Mouse (Mus musculus): ENCODE measurements around the gene Milr1. TPM values are rescaled to one million over a fixed set of nuclear protein-coding genes. Genes with fewer than 3 reads are reported as not detected.

Milr1 gene
- polyA plus RNA-seq, 1 experiment, result 0.77 TPM

DNA sequence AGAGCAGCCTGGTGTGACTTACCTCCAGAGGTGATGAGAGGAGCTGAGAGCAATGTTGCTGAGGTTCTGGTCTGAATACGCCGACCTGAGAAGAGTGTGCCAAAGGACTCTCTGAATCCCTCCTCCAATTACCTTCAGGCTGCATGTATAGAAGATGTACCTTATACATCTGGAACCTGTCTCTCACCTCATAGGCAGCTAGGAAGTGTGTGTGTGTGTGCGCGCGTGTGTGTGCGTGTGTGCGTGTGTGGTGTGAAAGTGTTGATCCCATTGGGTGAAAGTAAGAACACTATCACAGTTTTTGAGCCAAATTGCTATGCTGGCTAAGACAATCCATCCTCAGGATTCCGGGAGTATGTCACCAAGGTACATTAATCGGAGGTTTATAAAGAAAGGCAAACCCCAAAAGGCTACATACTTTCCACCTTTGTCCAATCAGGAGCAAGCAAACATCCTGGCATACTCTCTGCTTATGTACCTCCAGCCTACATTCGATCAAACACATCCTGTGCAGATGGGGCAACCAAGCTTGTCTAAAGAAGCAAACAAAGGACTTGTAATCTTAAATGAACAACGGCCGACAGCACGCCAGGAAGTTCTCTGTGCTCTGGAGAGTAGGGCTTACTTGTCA is 790 bp upstream of the Milr1 start, which contains the start of gene Pecam1:
Pecam1 (minus strand) TSS at position 508 of the 631 bp plus-strand sequence.
- Histone ChIP-seq H3K4me1 (ENCODE audit: control insufficient read depth, insufficient read depth, insufficient read length, low read length) (no peaks in the 10 kb centered on the region), H3K4me3 (ENCODE audit: low read depth, low read length) (peak within 1 kb of the TSS; percentile 49), H3K27ac (ENCODE audit: insufficient read depth, low read depth, low read length) (peak within 1 kb of the TSS; percentile 92), H3K27me3 (ENCODE audit: control insufficient read depth, insufficient read depth, low read length) (no peaks in the 10 kb centered on the region), H3K36me3 (ENCODE audit: control insufficient read depth, insufficient read depth, low read length) (no peaks in the 10 kb centered on the region)
- WGBS, result 68% methylated on average over 13 of the region's 13 CpGs
- TF ChIP-seq CTCF (IDR thresholded peaks at IDR 0.05; ENCODE audit: extremely low read depth, insufficient read length, insufficient replicate concordance, low read depth, low read length), result no peak
- TF ChIP-seq POLR2A (IDR thresholded peaks at IDR 0.05; ENCODE audit: low read depth, low read length), result no peak

DNA sequence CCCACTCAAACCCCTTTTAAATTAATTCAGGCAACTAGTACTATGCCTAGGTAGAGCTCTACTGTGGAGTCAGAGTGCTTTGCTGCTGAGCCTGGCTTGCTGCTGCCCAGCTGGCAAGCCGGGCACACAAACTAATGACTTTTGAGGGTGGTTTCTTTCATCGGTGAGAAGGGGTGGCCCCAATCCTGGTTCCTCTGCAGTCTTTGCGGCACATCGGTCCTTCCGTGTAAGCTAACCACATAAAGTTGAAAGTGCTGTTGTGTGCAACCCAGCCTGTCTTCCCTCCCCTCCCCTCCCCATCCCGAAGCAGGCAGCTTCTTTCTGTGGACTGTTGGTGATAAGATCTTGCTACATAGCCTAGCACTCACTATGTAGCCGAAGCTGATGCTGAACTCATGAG is 1.1 kb downstream of the Milr1 start:
- Histone ChIP-seq H3K4me1 (ENCODE audit: control insufficient read depth, insufficient read depth, insufficient read length, low read length) (no peaks in the 10 kb centered on the region), H3K36me3 (ENCODE audit: control insufficient read depth, insufficient read depth, low read length) (no peaks in the 10 kb centered on the region), H3K27ac (ENCODE audit: insufficient read depth, low read depth, low read length) (peak overlapping the region; percentile 92), H3K4me3 (ENCODE audit: low read depth, low read length) (no peak overlapping the region), H3K27me3 (ENCODE audit: control insufficient read depth, insufficient read depth, low read length) (no peaks in the 10 kb centered on the region)
- 47% methylated on average over 7 of the region's 7 CpGs for WGBS
- TF ChIP-seq POLR2A (IDR thresholded peaks at IDR 0.05; ENCODE audit: low read depth, low read length) (no peak), CTCF (IDR thresholded peaks at IDR 0.05; ENCODE audit: extremely low read depth, insufficient read length, insufficient replicate concordance, low read depth, low read length) (no peak)

DNA sequence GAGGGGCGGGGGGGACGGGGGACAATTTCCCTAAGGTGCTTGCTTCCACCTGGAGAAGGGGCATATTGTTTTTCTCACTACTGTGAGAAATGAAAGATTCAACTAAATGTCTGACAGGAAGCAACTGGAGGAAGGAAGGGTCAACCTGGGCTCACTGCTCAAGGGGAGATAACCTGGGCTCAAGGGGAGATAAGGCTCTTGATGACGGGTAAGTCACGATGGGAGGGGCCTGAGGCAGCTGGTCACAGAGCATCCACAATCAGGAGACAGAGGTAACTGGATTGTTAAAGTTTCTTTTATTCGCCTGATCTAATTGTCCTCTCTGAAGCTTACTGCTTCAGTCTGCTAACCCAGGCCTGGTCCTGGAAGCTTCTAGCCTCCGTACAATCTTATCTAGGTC is 2.3 kb downstream of the Milr1 start:
- Histone ChIP-seq H3K4me1 (ENCODE audit: control insufficient read depth, insufficient read depth, insufficient read length, low read length) (no peaks in the 10 kb centered on the region; the same call in 1 of the 2 replicates), H3K27ac (ENCODE audit: insufficient read depth, low read depth, low read length) (no peak overlapping the region), H3K4me3 (ENCODE audit: low read depth, low read length) (no peak overlapping the region), H3K36me3 (ENCODE audit: control insufficient read depth, insufficient read depth, low read length) (no peaks in the 10 kb centered on the region), H3K27me3 (ENCODE audit: control insufficient read depth, insufficient read depth, low read length) (no peaks in the 10 kb centered on the region)
- TF ChIP-seq CTCF (IDR thresholded peaks at IDR 0.05; ENCODE audit: extremely low read depth, insufficient read length, insufficient replicate concordance, low read depth, low read length), result no peak
- no peak for TF ChIP-seq POLR2A (IDR thresholded peaks at IDR 0.05; ENCODE audit: low read depth, low read length)
- WGBS, result 31% methylated on average over 6 of the region's 6 CpGs

DNA sequence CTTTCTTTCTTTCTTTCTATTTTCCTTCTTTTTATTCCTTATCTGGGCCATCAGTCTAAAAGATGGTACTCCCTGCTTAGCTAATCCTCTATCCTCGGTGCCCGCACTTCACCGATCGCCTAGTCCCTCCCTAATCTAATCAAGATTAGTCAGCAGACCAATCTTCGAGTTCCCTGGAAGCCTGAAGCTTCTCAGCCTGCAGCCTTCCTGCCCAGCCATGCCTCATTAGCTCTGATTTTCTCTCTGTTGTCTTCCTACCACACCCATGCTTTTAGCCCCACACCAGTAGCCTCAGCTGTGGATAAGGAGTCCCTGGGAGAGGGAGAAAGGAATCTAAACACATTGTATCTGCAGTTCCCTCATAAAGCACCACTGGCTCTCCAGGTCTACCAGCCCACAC is 4.6 kb downstream of the Milr1 start:
- H3K36me3 ChIP-seq (ENCODE audit: control insufficient read depth, insufficient read depth, low read length), result no peaks in the 10 kb centered on the region
- 30% methylated on average over 5 of the region's 5 CpGs for whole genome bisulfite sequencing
- no peak for TF ChIP-seq POLR2A (IDR thresholded peaks at IDR 0.05; ENCODE audit: low read depth, low read length)
- no peak for TF ChIP-seq CTCF (IDR thresholded peaks at IDR 0.05; ENCODE audit: extremely low read depth, insufficient read length, insufficient replicate concordance, low read depth, low read length)

DNA sequence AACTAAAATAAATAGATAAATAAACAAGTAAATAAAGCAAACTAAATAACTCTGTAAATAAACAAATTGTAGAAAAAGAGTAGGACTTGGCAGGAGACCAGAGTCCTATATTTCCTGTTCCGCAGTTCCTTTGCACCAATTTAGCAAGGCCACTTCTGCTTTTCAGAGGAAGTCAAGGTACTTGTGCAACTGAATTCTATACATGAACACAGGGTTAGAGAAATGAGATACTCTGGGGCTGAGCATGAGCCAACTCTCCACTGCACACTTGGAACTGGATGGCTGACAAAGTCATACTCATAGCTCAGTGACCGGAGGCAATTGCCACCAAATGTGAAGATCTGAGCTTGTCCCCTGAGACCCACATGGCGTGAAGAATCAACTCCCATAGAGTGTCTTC is 8.0 kb downstream of the Milr1 start:
- Histone ChIP-seq H3K27ac (ENCODE audit: insufficient read depth, low read depth, low read length) (0 out of 2 replicates have a peak overlapping the region, but pooled peaks have one; percentile 3), H3K4me3 (ENCODE audit: low read depth, low read length) (no peak overlapping the region), H3K36me3 (ENCODE audit: control insufficient read depth, insufficient read depth, low read length) (no peaks in the 10 kb centered on the region), H3K27me3 (ENCODE audit: control insufficient read depth, insufficient read depth, low read length) (no peaks in the 10 kb centered on the region), H3K4me1 (ENCODE audit: control insufficient read depth, insufficient read depth, insufficient read length, low read length) (peaks cover 2% of the 10 kb centered on the region)
- 89% methylated on average over 3 of the region's 3 CpGs for WGBS
- TF ChIP-seq POLR2A (IDR thresholded peaks at IDR 0.05; ENCODE audit: low read depth, low read length), result no peak
- no peak for TF ChIP-seq CTCF (IDR thresholded peaks at IDR 0.05; ENCODE audit: extremely low read depth, insufficient read length, insufficient replicate concordance, low read depth, low read length)

More for the DNA sequence above, 4.6 kb downstream of the Milr1 start:
- H3K4me1 ChIP-seq (ENCODE audit: control insufficient read depth, insufficient read depth, insufficient read length, low read length), result no peaks in the 10 kb centered on the region; the same call in none of the 2 replicates
- no peak overlapping the region for H3K27ac ChIP-seq (ENCODE audit: insufficient read depth, low read depth, low read length)
- H3K27me3 ChIP-seq (ENCODE audit: control insufficient read depth, insufficient read depth, low read length), result no peaks in the 10 kb centered on the region
- H3K4me3 ChIP-seq (ENCODE audit: low read depth, low read length), result no peak overlapping the region

DNA sequence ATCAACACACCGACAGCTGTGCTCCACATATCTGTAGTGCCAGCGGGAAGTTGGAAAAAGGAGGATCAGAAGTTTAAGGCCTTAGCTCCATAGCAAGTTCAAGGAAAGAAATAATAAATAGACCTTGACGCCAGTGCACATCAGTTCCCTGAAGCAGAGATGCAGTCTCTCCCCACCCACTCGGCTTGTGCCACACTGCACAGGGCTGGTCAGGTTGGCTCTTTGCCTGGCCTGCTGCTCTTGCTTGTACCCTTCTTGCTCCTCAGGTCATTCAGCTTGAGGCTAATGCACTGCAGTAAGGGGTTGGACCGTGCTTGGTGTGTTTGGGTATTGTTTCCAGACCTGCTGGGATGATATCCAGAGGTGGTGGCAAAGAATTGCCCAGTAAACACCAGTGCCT is 9.5 kb downstream of the Milr1 start:
- H3K27ac ChIP-seq (ENCODE audit: insufficient read depth, low read depth, low read length), result 0 out of 2 replicates have a peak overlapping the region, but pooled peaks have one; percentile 69

DNA sequence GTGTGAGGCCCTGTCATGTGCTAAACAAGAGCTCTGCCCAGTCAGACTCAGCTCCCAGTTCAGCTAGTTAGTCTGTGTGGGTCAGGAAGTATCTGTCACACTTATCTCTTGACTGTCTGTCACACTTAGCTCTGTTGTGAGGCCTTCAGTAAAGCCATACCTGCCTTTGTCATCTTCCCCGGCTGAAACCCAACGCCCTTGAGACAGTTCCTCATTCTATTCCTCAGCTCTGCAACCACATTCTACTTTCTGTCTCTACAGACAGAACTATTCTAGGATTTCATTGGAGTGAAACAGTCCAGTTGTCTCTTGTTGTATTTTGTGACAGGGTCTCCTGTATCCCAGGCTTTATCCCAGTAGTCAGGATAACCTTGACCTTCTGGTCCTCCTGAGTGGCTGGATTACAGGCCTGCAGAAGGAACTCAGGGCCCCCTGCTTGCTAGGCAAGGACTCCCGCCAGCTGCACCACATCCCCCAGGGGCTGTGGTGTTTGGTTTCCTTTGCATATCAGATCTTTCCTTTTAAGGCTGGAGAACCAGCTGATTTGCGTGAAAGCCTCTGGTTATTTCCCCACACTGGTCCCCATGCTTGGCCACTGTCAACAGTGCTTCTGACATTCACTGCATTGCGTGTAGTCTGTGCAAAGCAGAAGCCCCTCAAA is 11.2 kb downstream of the Milr1 start:
- H3K27me3 ChIP-seq (ENCODE audit: control insufficient read depth, insufficient read depth, low read length), result no peaks in the 10 kb centered on the region
- H3K36me3 ChIP-seq (ENCODE audit: control insufficient read depth, insufficient read depth, low read length), result peaks cover 16% of the 10 kb centered on the region
- H3K4me3 ChIP-seq (ENCODE audit: low read depth, low read length), result no peak overlapping the region
- peak overlapping the region; percentile 69 for H3K27ac ChIP-seq (ENCODE audit: insufficient read depth, low read depth, low read length)
- H3K4me1 ChIP-seq (ENCODE audit: control insufficient read depth, insufficient read depth, insufficient read length, low read length), result peaks cover 2% of the 10 kb centered on the region
- TF ChIP-seq POLR2A (IDR thresholded peaks at IDR 0.05; ENCODE audit: low read depth, low read length) (no peak), CTCF (IDR thresholded peaks at IDR 0.05; ENCODE audit: extremely low read depth, insufficient read length, insufficient replicate concordance, low read depth, low read length) (no peak)
- WGBS, result 65% methylated on average over 5 of the region's 5 CpGs

More for the DNA sequence above, 9.5 kb downstream of the Milr1 start:
- peaks cover 2% of the 10 kb centered on the region for H3K4me1 ChIP-seq (ENCODE audit: control insufficient read depth, insufficient read depth, insufficient read length, low read length)
- 90% methylated on average over 5 of the region's 5 CpGs for WGBS
- no peaks in the 10 kb centered on the region for H3K27me3 ChIP-seq (ENCODE audit: control insufficient read depth, insufficient read depth, low read length)
- H3K4me3 ChIP-seq (ENCODE audit: low read depth, low read length), result no peak overlapping the region
- H3K36me3 ChIP-seq (ENCODE audit: control insufficient read depth, insufficient read depth, low read length), result peaks cover 2% of the 10 kb centered on the region
- TF ChIP-seq POLR2A (IDR thresholded peaks at IDR 0.05; ENCODE audit: low read depth, low read length) (no peak), CTCF (IDR thresholded peaks at IDR 0.05; ENCODE audit: extremely low read depth, insufficient read length, insufficient replicate concordance, low read depth, low read length) (no peak)

All from small intestine, adult 2 months (tissue).